Mouse (Mus musculus) cortical plate, adult 2 months (tissue): ENCODE results near the gene Fam162b. TPM values are rescaled to one million over a fixed set of nuclear protein-coding genes. Genes with fewer than 3 reads are reported as not detected.

Experiments used
- H3K27ac ChIP-seq: fragments of 200-500 bp; 2 replicates; pipeline ENCODE4 v1.5.1; 2012; ENCODE audit warnings: low read length, control low read depth, inconsistent platforms; ENCODE audit not compliant: insufficient read depth
- H3K4me1 ChIP-seq: fragments of 200-500 bp; 2 replicates; pipeline ENCODE4 v1.6.1; 2011; ENCODE audit warnings: low read length; ENCODE audit not compliant: control insufficient read depth, insufficient read depth
- H3K4me3 ChIP-seq: fragments of 200-500 bp; 2 replicates; pipeline ENCODE4 v1.5.1; 2011; ENCODE audit warnings: mild to moderate bottlenecking, low read length, control low read depth; ENCODE audit not compliant: insufficient read depth
- CTCF ChIP-seq: fragments of 200-500 bp; IDR thresholded peaks from 2 replicates; pipeline ENCODE4 v1.5.1; 2011; ENCODE audit warnings: mild to moderate bottlenecking, control low read depth, low read length; ENCODE audit not compliant: insufficient read depth; ENCODE audit errors: extremely low read depth
- POLR2A ChIP-seq: fragments of 200-500 bp; IDR thresholded peaks from 2 replicates; pipeline ENCODE4 v1.6.1; 2011; ENCODE audit warnings: mild to moderate bottlenecking, low read length, control low read depth; ENCODE audit not compliant: insufficient read depth; ENCODE audit errors: extremely low read depth
- polyA plus RNA-seq: library from polyadenylated mRNA; depleted of rRNA; stranded (reverse); fragments of >200 nt; gene quantifications from 2 replicates; pipeline ENCODE4 v1.2.3, GENCODE M21; 2012; rRNA removed

Gene Fam162b
- polyA plus RNA-seq, result not detected in 2 replicates

DNA sequence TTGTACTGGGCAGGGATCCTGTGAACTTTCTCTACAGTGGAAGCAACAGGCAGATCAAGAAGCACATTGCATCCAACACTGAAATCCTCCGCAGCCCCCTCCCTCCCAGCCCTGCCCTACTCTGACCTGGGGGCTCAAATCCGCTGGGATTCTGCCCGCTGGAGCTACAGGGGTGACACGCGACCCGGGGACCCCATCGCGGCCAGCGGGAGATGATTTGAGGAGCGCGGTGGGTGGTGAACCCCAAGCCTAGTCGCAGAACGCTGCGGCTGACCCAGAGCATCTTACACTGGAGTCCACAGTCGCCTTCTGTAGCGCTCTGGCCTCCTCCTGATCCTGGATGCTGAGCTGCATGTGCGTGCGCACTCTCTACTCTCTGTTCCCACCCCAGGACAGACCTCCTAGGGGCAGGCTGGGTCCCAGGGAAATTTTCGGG is at the start of gene Fam162b:
Gene Fam162b, minus strand, starts transcription at position 379 of the 436 bp plus-strand sequence.
- no peak within 1 kb of the TSS for H3K4me3 ChIP-seq
- H3K4me1 ChIP-seq, result no peaks in the 10 kb centered on the region
- TF ChIP-seq POLR2A, result no peak
- no peak for TF ChIP-seq CTCF
- no peak within 1 kb of the TSS for H3K27ac ChIP-seq

- Histone ChIP-seq H3K4me1 (no peaks in the 10 kb centered on the region), H3K4me3 (no peak within 1 kb of the TSS), H3K27ac (no peak within 1 kb of the TSS)
- no peak for TF ChIP-seq CTCF
- TF ChIP-seq POLR2A, result no peak
Measured at GRCm38 (mm10) chr10:51631411-51632136, 41.3 kb upstream of the Fam162b start, which contains the start of gene Gprc6a. Gprc6a (minus strand) TSS chr10:51631461.

- no peak overlapping the region for H3K4me3 ChIP-seq
- no peak for TF ChIP-seq POLR2A
- no peak overlapping the region for H3K27ac ChIP-seq
- H3K4me1 ChIP-seq, result no peaks in the 10 kb centered on the region
Measured at GRCm38 (mm10) chr10:51621193-51621592, 30.9 kb upstream of the Fam162b start.

- Histone ChIP-seq H3K4me1 (no peaks in the 10 kb centered on the region), H3K27ac (no peak overlapping the region), H3K4me3 (no peak overlapping the region)
- TF ChIP-seq POLR2A (no peak), CTCF (no peak)
Measured at GRCm38 (mm10) chr10:51620126-51620525, 29.8 kb upstream of the Fam162b start.

DNA sequence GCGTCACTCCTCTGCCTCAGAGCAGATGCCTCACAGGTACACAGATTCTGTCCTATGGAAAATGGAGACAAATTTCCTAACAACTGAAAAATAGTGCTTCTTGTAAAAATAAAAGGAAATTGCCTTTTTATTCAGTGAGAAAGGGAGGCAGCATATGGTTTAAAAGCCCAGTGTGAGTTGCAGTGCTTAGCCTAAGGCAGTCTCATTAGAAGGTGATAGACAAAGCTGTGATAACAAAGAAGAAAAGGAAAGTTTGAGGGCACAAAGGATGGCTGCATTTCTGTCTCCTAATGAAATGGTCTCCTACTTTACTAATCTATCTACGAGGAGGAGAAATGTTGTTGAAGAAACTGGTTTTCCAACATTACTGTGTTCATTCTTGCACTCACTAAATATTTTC is 28.2 kb upstream of the Fam162b start:
- no peak for TF ChIP-seq CTCF
- TF ChIP-seq POLR2A, result no peak
- H3K4me1 ChIP-seq, result no peaks in the 10 kb centered on the region
- no peak overlapping the region for H3K27ac ChIP-seq
- H3K4me3 ChIP-seq, result no peak overlapping the region

DNA sequence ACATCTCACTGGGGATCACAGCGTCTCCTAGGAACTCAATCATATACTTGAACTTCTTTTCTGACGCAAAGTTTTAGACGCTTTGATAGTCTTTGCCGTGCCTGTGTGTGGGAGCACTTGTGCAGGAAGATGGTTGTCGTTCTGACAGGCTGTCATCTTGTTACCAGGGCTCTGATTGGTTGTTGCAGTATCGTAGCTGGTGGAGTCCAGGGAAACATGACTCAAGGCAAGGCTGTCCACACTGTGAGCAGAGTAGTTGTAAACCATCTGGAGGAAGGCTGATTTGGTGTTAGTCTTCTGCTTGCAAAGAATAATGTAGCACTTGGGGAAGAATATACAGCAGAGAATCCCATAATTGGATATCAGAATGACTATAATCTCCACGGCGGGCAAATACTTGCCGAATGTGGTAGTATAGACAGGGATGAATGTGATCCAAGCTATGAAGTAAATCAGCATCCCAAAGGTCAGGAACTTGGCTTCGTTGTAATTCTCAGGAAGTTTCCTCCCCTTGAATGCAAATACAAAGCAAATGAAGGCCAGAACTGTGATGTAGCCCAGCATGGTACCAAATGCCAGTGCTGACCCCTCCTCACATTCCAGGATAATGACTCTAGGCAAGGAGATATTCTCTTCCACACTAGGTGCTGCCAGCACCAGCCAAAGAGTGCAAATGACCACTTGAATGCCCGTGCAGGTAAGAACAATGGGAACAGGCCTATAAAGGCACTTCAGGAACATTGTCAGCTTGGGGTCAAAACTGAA is 24.7 kb upstream of the Fam162b start:
- TF ChIP-seq CTCF (no peak), POLR2A (no peak)
- H3K27ac ChIP-seq, result no peak overlapping the region
- no peaks in the 10 kb centered on the region for H3K4me1 ChIP-seq
- no peak overlapping the region for H3K4me3 ChIP-seq

DNA sequence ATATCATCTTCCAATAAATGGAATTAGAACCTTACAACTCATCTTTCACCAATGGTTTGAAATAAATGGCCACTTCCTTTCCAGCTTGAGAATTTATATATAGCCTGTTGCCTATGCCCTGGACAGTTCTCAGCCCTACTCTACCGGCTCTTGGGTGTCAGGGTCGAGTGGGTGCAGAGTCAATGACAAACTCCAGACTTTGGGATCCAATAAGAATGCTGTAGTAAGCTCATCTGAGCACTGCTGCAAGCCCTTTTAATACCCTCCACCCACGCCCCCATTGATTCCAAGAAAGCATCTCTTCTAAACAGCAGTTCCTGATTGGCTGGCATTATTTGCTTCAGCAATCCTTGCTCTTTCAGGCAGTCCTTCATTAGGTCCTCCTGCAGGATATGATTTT is 23.1 kb upstream of the Fam162b start:
- Histone ChIP-seq H3K4me3 (no peak overlapping the region), H3K4me1 (no peaks in the 10 kb centered on the region), H3K27ac (no peak overlapping the region)
- TF ChIP-seq CTCF, result no peak
- TF ChIP-seq POLR2A, result no peak

DNA sequence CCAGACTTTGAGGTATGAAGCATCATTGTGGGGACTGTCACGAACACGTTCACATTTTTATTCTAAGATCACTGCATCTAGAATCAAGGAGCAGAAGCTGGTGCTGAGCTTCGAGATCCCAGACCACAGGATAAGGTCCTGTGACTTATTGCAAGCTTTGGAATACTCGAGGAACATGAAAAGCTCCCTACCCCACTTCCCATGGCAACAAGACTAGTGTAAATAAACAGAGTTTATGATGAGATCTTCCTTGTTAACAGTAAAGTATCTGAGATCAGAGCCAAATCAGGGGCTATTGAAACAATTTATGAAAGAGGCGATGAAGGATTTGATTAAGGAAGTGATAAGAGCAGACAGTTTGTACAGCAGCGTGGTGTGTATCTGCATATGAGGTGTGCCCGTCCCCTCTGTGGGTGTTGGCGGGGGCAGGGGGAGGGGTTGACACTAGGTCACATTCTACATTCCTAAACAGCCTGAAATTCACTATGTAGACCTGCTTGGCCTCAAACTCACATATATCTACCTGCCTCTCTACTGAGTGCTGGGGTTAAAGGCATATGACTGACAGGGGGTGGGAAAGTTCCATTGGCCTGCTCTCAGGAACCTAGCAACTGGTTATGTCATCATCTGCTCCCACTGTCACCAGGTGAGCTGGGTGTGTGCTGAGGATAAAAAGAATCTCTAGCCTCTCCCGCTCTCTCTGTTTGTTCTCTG is 21.8 kb upstream of the Fam162b start:
- TF ChIP-seq CTCF, result no peak
- TF ChIP-seq POLR2A, result no peak
- Histone ChIP-seq H3K27ac (no peak overlapping the region), H3K4me1 (no peaks in the 10 kb centered on the region), H3K4me3 (no peak overlapping the region)

DNA sequence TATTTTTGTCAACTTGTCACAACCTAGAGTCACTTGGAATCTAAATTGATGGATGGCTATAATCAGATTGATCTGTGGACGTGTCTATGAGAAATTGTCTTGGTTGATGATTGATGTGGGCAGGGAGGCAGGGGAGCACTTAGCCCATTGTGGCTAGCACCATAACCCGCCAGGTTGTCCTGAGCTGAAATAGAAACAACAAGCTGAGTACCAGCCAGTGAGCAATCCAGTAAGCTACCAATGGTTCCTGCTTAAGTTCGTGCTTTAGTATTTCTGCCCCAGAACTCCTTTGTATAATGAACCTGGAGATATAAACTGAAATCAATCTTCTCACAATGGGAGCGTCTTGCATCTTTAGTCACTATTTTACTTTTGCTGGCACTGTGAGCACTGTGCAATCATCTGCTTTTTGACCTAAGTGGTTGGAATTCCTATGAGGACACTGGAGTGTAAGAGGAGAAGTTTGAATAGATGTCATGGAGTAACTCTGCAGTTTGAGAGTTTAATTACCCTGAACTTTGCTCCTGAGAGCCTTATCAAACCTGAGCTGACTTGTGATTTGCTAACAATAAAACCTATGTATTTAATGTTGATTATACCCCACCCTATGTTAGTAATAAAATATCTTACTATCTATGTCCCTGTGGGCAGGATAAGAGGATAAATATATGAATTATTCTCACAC is 19.6 kb upstream of the Fam162b start:
- Histone ChIP-seq H3K4me3 (no peak overlapping the region), H3K27ac (no peak overlapping the region)
- TF ChIP-seq CTCF (no peak), POLR2A (no peak)

More for the DNA sequence above, 19.6 kb upstream of the Fam162b start:
- H3K4me1 ChIP-seq, result no peaks in the 10 kb centered on the region
